Mouse (Mus musculus) C2C12 (cell line): ENCODE measurements around the gene Sirt2. TPM values are rescaled to one million over a fixed set of nuclear protein-coding genes. Genes with fewer than 3 reads are reported as not detected.
A peak's percentile ranks its signal among the peaks of the same experiment; 100 is the strongest.

Source experiments
- H3K27me3 ChIP-seq: one replicate; pipeline ENCODE4 v1.6.1; 2011; ENCODE audit not compliant: control insufficient read depth, insufficient read depth, insufficient read length
- H3K36me3 ChIP-seq: one replicate; pipeline ENCODE4 v1.6.1; 2011; ENCODE audit not compliant: control insufficient read depth, insufficient read depth
- H3K4me3 ChIP-seq: one replicate; pipeline ENCODE4 v1.5.1; 2011; ENCODE audit warnings: mild to moderate bottlenecking, control low read depth; ENCODE audit not compliant: poor library complexity, insufficient read depth, severe bottlenecking
- H3K79me2 ChIP-seq: one replicate; pipeline ENCODE4 v1.6.1; 2011; ENCODE audit not compliant: control insufficient read depth, insufficient read depth
- H3K79me3 ChIP-seq: one replicate; pipeline ENCODE4 v1.6.1; 2011; ENCODE audit warnings: low read depth, control low read depth
- H3ac ChIP-seq: one replicate; pipeline ENCODE3; 2011; ENCODE audit warnings: low read depth; ENCODE audit not compliant: control insufficient read depth, insufficient read length
- CEBPB ChIP-seq: IDR thresholded peaks from one replicate; pipeline ENCODE4 v1.6.1; 2011; ENCODE audit warnings: low read depth, mild to moderate bottlenecking, control low read depth, moderate library complexity
- CTCF ChIP-seq: IDR thresholded peaks from one replicate; pipeline ENCODE4 v1.5.1; 2011; ENCODE audit not compliant: control insufficient read depth, insufficient read depth, insufficient read length
- FOSL1 ChIP-seq: IDR thresholded peaks from one replicate; pipeline ENCODE4 v1.8.0; 2011; ENCODE audit warnings: mild to moderate bottlenecking, low read length; ENCODE audit not compliant: poor library complexity, insufficient read depth, severe bottlenecking
- MAX ChIP-seq: IDR thresholded peaks from one replicate; pipeline ENCODE4 v1.6.1; 2011; ENCODE audit warnings: mild to moderate bottlenecking, control low read depth
- MYOD1 ChIP-seq: IDR thresholded peaks from one replicate; pipeline ENCODE4 v1.6.1; 2011; ENCODE audit warnings: low read depth; ENCODE audit not compliant: control insufficient read depth, insufficient read length
- MYOG ChIP-seq: IDR thresholded peaks from one replicate; pipeline ENCODE4 v1.6.1; 2011; ENCODE audit not compliant: control insufficient read depth, insufficient read length; ENCODE audit errors: extremely low read depth
- USF1 ChIP-seq: IDR thresholded peaks from one replicate; pipeline ENCODE4 v1.6.1; 2011; ENCODE audit warnings: low read depth, mild to moderate bottlenecking, control low read depth, moderate library complexity
- polyA plus RNA-seq: library from polyadenylated mRNA; unstranded; fragments of >200 nt; fragmentation: generic; extraction: Trizol; gene quantifications from one replicate; pipeline ENCODE4 v1.2.1, GENCODE M21; 2012; ENCODE audit warnings: missing spikeins

Gene Sirt2
- polyA plus RNA-seq, 1 experiment: 48.9 TPM

GRCm38 (mm10) chr7:28793834-28794233 is 27.3 kb downstream of the Sirt2 start:
- no peak overlapping the region for H3ac ChIP-seq
- H3K36me3 ChIP-seq: no peaks in the 10 kb centered on the region
- no peaks in the 10 kb centered on the region for H3K79me2 ChIP-seq
- no peaks in the 10 kb centered on the region for H3K27me3 ChIP-seq
- H3K79me3 ChIP-seq: no peaks in the 10 kb centered on the region
- H3K4me3 ChIP-seq: no peak overlapping the region
- TF ChIP-seq FOSL1 (no peak), USF1 (no peak), CTCF (no peak), MYOG (no peak), CEBPB (no peak), MAX (no peak), MYOD1 (no peak)

GRCm38 (mm10) chr7:28794496-28794895 is 28.0 kb downstream of the Sirt2 start:
- Histone ChIP-seq H3K4me3 (no peak overlapping the region), H3K27me3 (no peaks in the 10 kb centered on the region), H3ac (no peak overlapping the region), H3K36me3 (no peaks in the 10 kb centered on the region), H3K79me2 (no peaks in the 10 kb centered on the region), H3K79me3 (no peaks in the 10 kb centered on the region)
- no peak for TF ChIP-seq CEBPB
- no peak for TF ChIP-seq MYOD1
- no peak for TF ChIP-seq FOSL1
- no peak for TF ChIP-seq USF1
- no peak for TF ChIP-seq MYOG
- no peak for TF ChIP-seq MAX
- no peak for TF ChIP-seq CTCF

- Histone ChIP-seq H3K27me3 (no peaks in the 10 kb centered on the region), H3K36me3 (no peaks in the 10 kb centered on the region), H3K79me2 (no peaks in the 10 kb centered on the region), H3K79me3 (no peaks in the 10 kb centered on the region), H3ac (no peak overlapping the region), H3K4me3 (no peak overlapping the region)
- TF ChIP-seq CEBPB (no peak), FOSL1 (no peak), MYOG (no peak)
Observed at GRCm38 (mm10) chr7:28795832-28796231, 29.3 kb downstream of the Sirt2 start.

- H3ac ChIP-seq: no peak overlapping the region
- H3K4me3 ChIP-seq: no peak overlapping the region
- H3K27me3 ChIP-seq: no peaks in the 10 kb centered on the region
- H3K36me3 ChIP-seq: no peaks in the 10 kb centered on the region
- H3K79me3 ChIP-seq: no peaks in the 10 kb centered on the region
- TF ChIP-seq CTCF (peak; percentile 97), CEBPB (no peak)
- H3K79me2 ChIP-seq: no peaks in the 10 kb centered on the region
Observed at GRCm38 (mm10) chr7:28796562-28796975, 30.0 kb downstream of the Sirt2 start.

- Histone ChIP-seq H3ac (no peak overlapping the region), H3K4me3 (no peak overlapping the region), H3K79me3 (no peaks in the 10 kb centered on the region), H3K79me2 (no peaks in the 10 kb centered on the region), H3K27me3 (no peaks in the 10 kb centered on the region), H3K36me3 (no peaks in the 10 kb centered on the region)
- TF ChIP-seq USF1 (no peak), MAX (no peak), MYOD1 (no peak), MYOG (no peak), FOSL1 (no peak), CEBPB (no peak), CTCF (no peak)
Observed at GRCm38 (mm10) chr7:28799994-28800393, 33.5 kb downstream of the Sirt2 start.

GRCm38 (mm10) chr7:28801451-28801850 is 34.9 kb downstream of the Sirt2 start:
- H3ac ChIP-seq: no peak overlapping the region
- TF ChIP-seq MAX: no peak
- no peak for TF ChIP-seq MYOG
- TF ChIP-seq CEBPB: no peak
- TF ChIP-seq USF1: no peak
- no peak for TF ChIP-seq CTCF
- no peaks in the 10 kb centered on the region for H3K27me3 ChIP-seq
- no peaks in the 10 kb centered on the region for H3K79me3 ChIP-seq
- no peaks in the 10 kb centered on the region for H3K36me3 ChIP-seq
- no peaks in the 10 kb centered on the region for H3K79me2 ChIP-seq
- no peak overlapping the region for H3K4me3 ChIP-seq
